Mouse (Mus musculus) intestine, embryonic 14.5 days (tissue): ENCODE results near the gene Kbtbd12. TPM values are rescaled to one million over a fixed set of nuclear protein-coding genes. Genes with fewer than 3 reads are reported as not detected.

Experiments used
- ATAC-seq: fragments of 200-750 bp; cut with Nextera tagmentation; replicated peaks from 2 replicates; pipeline ENCODE4 v1.8.0; 2017; ENCODE audit warnings: low read depth, moderate number of reproducible peaks, moderate TSS enrichment, moderate library complexity; ENCODE audit not compliant: low FRiP score, low TSS enrichment
- DNase-seq: peaks from one replicate; pipeline ENCODE4 v3.0.0-alpha.2; 2018; ENCODE audit warnings: low spot score
- H3K27ac ChIP-seq: fragments of 300-500 bp; sonication (generic); 2 replicates; pipeline ENCODE4 v1.5.1; 2014; ENCODE audit warnings: low read depth, mild to moderate bottlenecking, control low read depth
- H3K27me3 ChIP-seq: fragments of 300-500 bp; sonication (generic); replicated peaks from 2 replicates; pipeline ENCODE4 v1.6.1; 2014; ENCODE audit warnings: low read length, control low read depth; ENCODE audit not compliant: control insufficient read depth, insufficient read depth
- H3K36me3 ChIP-seq: fragments of 300-500 bp; sonication (generic); 2 replicates; pipeline ENCODE4 v1.6.1; 2014; ENCODE audit warnings: low read length, control low read depth; ENCODE audit not compliant: control insufficient read depth, insufficient read depth
- H3K4me1 ChIP-seq: fragments of 300-500 bp; sonication (generic); replicated peaks from 2 replicates; pipeline ENCODE4 v1.6.1; 2014; ENCODE audit warnings: low read length, control low read depth, mixed read lengths; ENCODE audit not compliant: control insufficient read depth, insufficient read depth
- H3K4me2 ChIP-seq: fragments of 300-500 bp; sonication (generic); 2 replicates; pipeline ENCODE4 v1.6.1; 2014; ENCODE audit warnings: low read length
- H3K4me3 ChIP-seq: fragments of 300-500 bp; sonication (generic); 2 replicates; pipeline ENCODE4 v1.5.1; 2014; ENCODE audit warnings: low read depth, low read length, control low read depth, mixed read lengths
- H3K9ac ChIP-seq: fragments of 300-500 bp; sonication (generic); 2 replicates; pipeline ENCODE4 v1.6.1; 2014; ENCODE audit warnings: mild to moderate bottlenecking, low read length
- H3K9me3 ChIP-seq: fragments of 300-500 bp; sonication (generic); 2 replicates; pipeline ENCODE4 v1.6.1; 2016; ENCODE audit warnings: low read length, control low read depth; ENCODE audit not compliant: control insufficient read depth
- WGBS: fragments of 180-500 bp; shearing (Covaris S2); extraction: QIAGEN DNeasy Blood & Tissue Kit; methylation state at CpG from one replicate; pipeline ENCODE4 v1.1.7; 2014; 5-methylcytosine and 5-hydroxymethylcytosine counted together
- polyA plus RNA-seq: library from polyadenylated mRNA; unstranded; fragments of >200 nt; fragmentation: Nextera tagmentation; extraction: Ambion mirVana; gene quantifications from 2 replicates; pipeline ENCODE4 v1.2.1, GENCODE M21; 2014

Gene Kbtbd12
- polyA plus RNA-seq, 1 experiment from 2014 or later: 0.26 TPM

- no peak overlapping the region for H3K27ac ChIP-seq
- H3K4me2 ChIP-seq: no peak overlapping the region
- DNase-seq: no peak
- H3K27me3 ChIP-seq: no peaks in the 10 kb centered on the region
- H3K36me3 ChIP-seq: no peaks in the 10 kb centered on the region
- H3K9ac ChIP-seq: no peak overlapping the region
- no peak for ATAC-seq
- peaks cover 18% of the 10 kb centered on the region for H3K4me1 ChIP-seq
- no peak overlapping the region for H3K4me3 ChIP-seq
- no peaks in the 10 kb centered on the region for H3K9me3 ChIP-seq
- WGBS: 71% methylated on average over 6 of the region's 6 CpGs
Measured at GRCm38 (mm10) chr6:88631293-88631692, 6.5 kb downstream of the Kbtbd12 start.

GRCm38 (mm10) chr6:88630560-88630959, 7.2 kb downstream of the Kbtbd12 start:
- WGBS: 43% methylated on average over 5 of the region's 5 CpGs
- no peak overlapping the region for H3K27ac ChIP-seq
- no peaks in the 10 kb centered on the region for H3K27me3 ChIP-seq
- H3K4me1 ChIP-seq: peaks cover 22% of the 10 kb centered on the region
- H3K9me3 ChIP-seq: no peaks in the 10 kb centered on the region
- DNase-seq: no peak
- H3K4me3 ChIP-seq: no peak overlapping the region
- no peaks in the 10 kb centered on the region for H3K36me3 ChIP-seq
- no peak for ATAC-seq
- H3K9ac ChIP-seq: no peak overlapping the region
- no peak overlapping the region for H3K4me2 ChIP-seq

- WGBS: 87% methylated on average over 2 of the region's 2 CpGs
- H3K27ac ChIP-seq: no peak overlapping the region
- no peak for DNase-seq
- no peaks in the 10 kb centered on the region for H3K27me3 ChIP-seq
- no peak for ATAC-seq
- H3K4me1 ChIP-seq: peaks cover 22% of the 10 kb centered on the region
- no peak overlapping the region for H3K9ac ChIP-seq
- H3K9me3 ChIP-seq: no peaks in the 10 kb centered on the region
- H3K36me3 ChIP-seq: no peaks in the 10 kb centered on the region
- H3K4me3 ChIP-seq: no peak overlapping the region
- no peak overlapping the region for H3K4me2 ChIP-seq
Measured at GRCm38 (mm10) chr6:88629821-88630220, 7.9 kb downstream of the Kbtbd12 start.

- ATAC-seq (peak; percentile 85), DNase-seq (peak; percentile 82)
- Histone ChIP-seq H3K4me2 (peak overlapping the region; percentile 76), H3K4me3 (peak overlapping the region; percentile 34), H3K4me1 (peaks cover 22% of the 10 kb centered on the region), H3K9me3 (no peaks in the 10 kb centered on the region), H3K27ac (no peak overlapping the region; the same call in 1 of the 2 replicates), H3K9ac (peak overlapping the region; percentile 31), H3K27me3 (no peaks in the 10 kb centered on the region), H3K36me3 (no peaks in the 10 kb centered on the region)
- WGBS: under 1% methylated on average over 51 of the region's 51 CpGs
Measured at GRCm38 (mm10) chr6:88627317-88627811, 10.4 kb downstream of the Kbtbd12 start.

GRCm38 (mm10) chr6:88626912-88627311, 10.8 kb downstream of the Kbtbd12 start:
- DNase-seq: no peak
- Histone ChIP-seq H3K4me2 (peak overlapping the region; percentile 76), H3K9ac (peak overlapping the region; percentile 31), H3K9me3 (no peaks in the 10 kb centered on the region), H3K4me1 (peaks cover 22% of the 10 kb centered on the region), H3K27ac (no peak overlapping the region), H3K27me3 (no peaks in the 10 kb centered on the region), H3K4me3 (peak overlapping the region; percentile 34), H3K36me3 (no peaks in the 10 kb centered on the region)
- ATAC-seq: no peak
- WGBS: 20% methylated on average over 11 of the region's 11 CpGs

- H3K27me3 ChIP-seq: no peaks in the 10 kb centered on the region
- H3K4me1 ChIP-seq: peaks cover 22% of the 10 kb centered on the region
- no peaks in the 10 kb centered on the region for H3K9me3 ChIP-seq
- H3K36me3 ChIP-seq: no peaks in the 10 kb centered on the region
- no peak overlapping the region for H3K4me2 ChIP-seq
- ATAC-seq (no peak), DNase-seq (no peak)
- no peak overlapping the region for H3K9ac ChIP-seq
- 16% methylated on average over 4 of the region's 4 CpGs for WGBS
- no peak overlapping the region for H3K4me3 ChIP-seq
- H3K27ac ChIP-seq: no peak overlapping the region
Measured at GRCm38 (mm10) chr6:88626462-88626861, 11.3 kb downstream of the Kbtbd12 start.

GRCm38 (mm10) chr6:88621816-88622481, 15.8 kb downstream of the Kbtbd12 start:
- H3K4me3 ChIP-seq: no peak overlapping the region
- H3K36me3 ChIP-seq: no peaks in the 10 kb centered on the region
- WGBS: 68% methylated on average over 4 of the region's 4 CpGs
- DNase-seq (no peak), ATAC-seq (no peak)
- H3K4me2 ChIP-seq: no peak overlapping the region
- H3K9ac ChIP-seq: no peak overlapping the region
- H3K27ac ChIP-seq: no peak overlapping the region
- no peaks in the 10 kb centered on the region for H3K9me3 ChIP-seq
- H3K27me3 ChIP-seq: no peaks in the 10 kb centered on the region
- H3K4me1 ChIP-seq: peaks cover 6% of the 10 kb centered on the region; the same call in 1 of the 2 replicates

- H3K36me3 ChIP-seq: no peaks in the 10 kb centered on the region
- DNase-seq: no peak
- H3K4me1 ChIP-seq: no peaks in the 10 kb centered on the region
- no peak overlapping the region for H3K9ac ChIP-seq
- no peaks in the 10 kb centered on the region for H3K27me3 ChIP-seq
- WGBS: 55% methylated on average over 5 of the region's 5 CpGs
- no peak overlapping the region for H3K4me3 ChIP-seq
- H3K4me2 ChIP-seq: no peak overlapping the region
- H3K9me3 ChIP-seq: no peaks in the 10 kb centered on the region
- no peak overlapping the region for H3K27ac ChIP-seq
- ATAC-seq: no peak
Measured at GRCm38 (mm10) chr6:88619542-88619941, 18.2 kb downstream of the Kbtbd12 start.

- Histone ChIP-seq H3K27ac (no peak overlapping the region), H3K27me3 (no peaks in the 10 kb centered on the region), H3K4me2 (no peak overlapping the region), H3K9ac (no peak overlapping the region), H3K36me3 (no peaks in the 10 kb centered on the region), H3K9me3 (no peaks in the 10 kb centered on the region), H3K4me3 (no peak overlapping the region), H3K4me1 (no peaks in the 10 kb centered on the region)
- WGBS: 68% methylated on average over 2 of the region's 2 CpGs
- DNase-seq: no peak
- no peak for ATAC-seq
Measured at GRCm38 (mm10) chr6:88615352-88615751, 22.4 kb downstream of the Kbtbd12 start.
